Mouse (Mus musculus) CH12F3 (cell line): Measurements from ENCODE around the gene Olfr713.

Experiments used
- in situ Hi-C: fragments of 300-500 bp; cut with MboI; formaldehyde crosslinking; loops from 2 replicates; pipeline ENCODE4 v1.14.3; 2020; ENCODE audit warnings: low sequenced_read_pairs

Gene Olfr713

GRCm38 (mm10) chr7:107030874-107031273, at the start of gene Olfr713:
Gene Olfr713, plus strand, starts transcription at chr7:107031174.
- in situ Hi-C loops: no loop called here

- in situ Hi-C loops: no loop called here
Measured at GRCm38 (mm10) chr7:106985236-106985635, 45.7 kb upstream of the Olfr713 start.

DNA sequence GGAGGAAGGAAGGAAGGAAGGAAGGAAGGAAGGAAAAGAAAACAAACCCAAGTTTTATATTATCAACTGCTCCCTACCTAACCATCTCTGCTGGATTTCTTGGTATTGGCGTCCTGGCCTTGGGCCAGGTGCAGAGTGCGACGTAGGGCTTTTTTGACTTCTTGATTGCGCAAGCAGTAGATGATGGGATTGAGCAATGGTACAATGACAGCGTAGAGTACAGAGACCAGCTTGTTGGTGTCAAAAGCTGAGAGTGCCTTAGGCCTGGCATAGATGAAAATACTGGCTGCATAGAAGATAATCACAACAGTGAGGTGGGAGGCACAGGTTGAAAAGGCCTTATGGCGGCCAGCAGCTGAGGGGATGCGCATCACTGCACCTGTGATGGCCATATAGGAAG, 30.2 kb upstream of the Olfr713 start:
- in situ Hi-C loops: no loop called here

GRCm38 (mm10) chr7:107004169-107004568, 26.8 kb upstream of the Olfr713 start:
- in situ Hi-C loops: no loop called here

DNA sequence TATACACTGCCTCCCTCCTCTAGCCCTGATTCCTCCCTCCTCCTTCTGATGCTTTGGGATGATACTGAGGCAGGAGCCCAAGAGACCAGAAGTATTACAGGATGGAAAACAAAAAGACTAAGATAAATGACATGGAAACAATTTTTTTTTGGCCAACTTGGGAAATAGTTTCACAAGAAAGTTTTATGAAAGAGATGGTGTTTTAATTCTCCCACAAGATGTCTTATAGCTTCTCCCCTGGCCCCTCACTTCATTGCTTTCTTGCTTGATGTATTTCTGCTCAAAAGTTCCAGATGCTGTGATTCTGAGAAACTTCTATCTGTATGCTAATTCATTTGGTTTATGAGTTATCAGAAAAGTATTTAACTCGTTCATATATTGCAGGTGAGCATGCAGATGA, 25.0 kb upstream of the Olfr713 start, which contains the start of gene Olfr2:
Gene Olfr2, minus strand, starts transcription at position 101 of the 400 bp plus-strand sequence.
- in situ Hi-C loops: no loop called here

DNA sequence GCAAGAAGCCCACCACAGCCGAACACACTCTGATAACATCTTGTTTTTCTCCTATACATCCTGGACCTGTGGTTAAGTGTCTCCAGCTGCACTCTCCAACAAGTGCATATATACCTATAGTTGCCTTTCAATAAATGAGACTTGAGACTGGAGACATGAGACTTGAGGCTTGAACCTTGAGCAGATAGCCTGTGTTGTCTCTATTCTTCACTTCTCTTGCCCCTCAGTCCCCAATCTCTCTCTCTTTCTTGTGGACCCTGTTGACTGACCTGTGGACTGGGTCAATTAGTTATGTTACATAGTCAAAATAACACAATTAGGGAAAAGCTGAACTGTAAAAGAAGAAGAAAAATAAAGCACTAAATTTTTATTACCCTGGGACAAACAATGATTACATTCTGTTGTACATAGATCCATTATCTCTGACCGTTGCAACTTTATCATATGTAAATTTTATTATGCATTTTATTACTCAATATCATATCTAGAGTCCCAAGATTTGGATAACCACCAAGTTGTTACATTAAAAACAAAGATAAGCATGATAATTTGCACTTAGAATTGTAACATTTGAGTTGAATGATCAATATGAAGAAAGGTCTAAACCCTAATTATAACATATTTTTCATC, 9.1 kb downstream of the Olfr713 start:
- in situ Hi-C loops: no loop called here

- in situ Hi-C loops: no loop called here
Measured at GRCm38 (mm10) chr7:107043136-107043535, 12.2 kb downstream of the Olfr713 start.

DNA sequence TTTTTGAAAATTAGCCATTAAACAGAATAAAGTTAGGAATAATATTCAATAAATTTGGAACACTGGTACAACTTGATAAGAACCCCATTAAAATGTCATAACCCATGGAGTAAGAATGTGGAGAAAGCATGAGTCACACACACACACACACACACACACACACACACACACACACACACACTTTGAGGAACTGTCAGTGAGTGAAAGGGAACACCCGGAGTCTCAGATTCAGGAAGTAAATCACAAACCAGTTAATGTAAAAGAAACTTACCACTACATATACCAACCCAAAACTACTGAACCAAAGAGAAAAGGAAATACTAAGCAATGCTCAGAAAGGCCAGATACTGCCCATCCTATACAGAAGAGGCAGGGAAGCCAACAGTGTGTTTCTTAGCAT, 13.4 kb downstream of the Olfr713 start:
- in situ Hi-C loops: no loop called here

DNA sequence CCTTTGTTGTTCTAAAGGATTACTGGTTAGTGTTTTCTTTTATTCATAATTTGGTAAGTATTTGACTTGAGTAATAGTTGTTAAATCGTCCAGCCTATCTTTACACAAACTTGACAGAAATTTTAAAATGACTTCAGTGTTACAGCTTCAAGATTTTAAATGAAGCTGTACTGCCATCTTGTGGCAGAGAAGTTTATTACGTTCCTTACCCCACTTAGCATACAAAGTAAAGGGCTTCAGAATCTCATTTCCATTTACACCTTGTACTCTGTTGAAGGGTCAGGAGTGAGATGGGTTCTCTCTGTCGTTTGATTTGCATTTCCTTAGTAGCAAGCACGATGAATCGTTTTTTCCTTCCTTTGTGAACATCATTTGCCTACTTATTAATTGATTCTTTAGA, 14.9 kb downstream of the Olfr713 start:
- in situ Hi-C loops: no loop called here

DNA sequence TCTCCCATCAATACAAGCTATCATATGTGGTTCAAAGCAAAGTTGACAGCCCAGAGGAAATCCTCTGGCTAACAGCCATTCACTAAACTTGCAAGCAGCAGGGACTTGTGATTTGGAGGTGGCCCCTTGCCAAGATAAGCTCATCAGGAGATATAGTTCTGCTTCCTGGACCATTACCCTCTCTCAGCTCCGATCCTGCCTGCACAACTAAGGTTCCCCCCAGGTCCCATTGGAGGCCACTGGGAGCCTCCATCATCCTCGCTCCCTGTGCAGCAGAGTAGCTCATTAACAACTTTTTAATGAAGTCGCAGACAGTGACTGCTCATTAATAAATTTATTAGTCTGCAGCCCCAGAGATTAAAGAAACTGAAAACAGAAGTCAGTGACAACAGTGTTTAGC, 16.6 kb downstream of the Olfr713 start:
- in situ Hi-C loops: no loop called here

DNA sequence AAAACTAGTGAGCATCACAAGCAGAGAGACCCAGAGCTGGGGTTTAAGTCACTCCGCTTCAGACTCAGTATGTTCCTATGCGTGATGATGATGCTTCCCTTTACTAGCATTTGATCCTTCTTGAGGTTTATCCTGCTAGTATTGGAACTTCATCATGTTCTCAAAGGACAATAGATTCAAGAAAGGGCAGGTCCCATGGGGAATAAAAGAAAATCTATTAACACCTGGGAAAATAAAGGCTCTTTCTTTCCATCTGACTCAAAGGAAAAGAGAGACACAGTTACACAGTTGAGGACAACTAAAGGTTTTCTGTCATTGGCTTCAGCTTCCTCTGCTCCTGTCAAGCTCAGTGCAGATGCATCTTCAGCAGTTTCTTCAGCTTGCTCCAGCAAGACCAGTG, 39.7 kb downstream of the Olfr713 start, which contains the start of gene Olfr714:
Gene Olfr714, plus strand, starts transcription at position 301 of the 400 bp plus-strand sequence.
- in situ Hi-C loops: no loop called here
